Mouse (Mus musculus) CD4-positive naive resting alpha-beta T cell, adult 57 days (primary cell): ENCODE data around the gene Olfr479. TPM values are rescaled to one million over a fixed set of nuclear protein-coding genes. Genes with fewer than 3 reads are reported as not detected.

Source experiments
- total RNA-seq: library from RNA; stranded (reverse); gene quantifications from one replicate; pipeline ENCODE4 v1.2.4, GENCODE M21; 2023

Gene Olfr479
- not detected for total RNA-seq

DNA sequence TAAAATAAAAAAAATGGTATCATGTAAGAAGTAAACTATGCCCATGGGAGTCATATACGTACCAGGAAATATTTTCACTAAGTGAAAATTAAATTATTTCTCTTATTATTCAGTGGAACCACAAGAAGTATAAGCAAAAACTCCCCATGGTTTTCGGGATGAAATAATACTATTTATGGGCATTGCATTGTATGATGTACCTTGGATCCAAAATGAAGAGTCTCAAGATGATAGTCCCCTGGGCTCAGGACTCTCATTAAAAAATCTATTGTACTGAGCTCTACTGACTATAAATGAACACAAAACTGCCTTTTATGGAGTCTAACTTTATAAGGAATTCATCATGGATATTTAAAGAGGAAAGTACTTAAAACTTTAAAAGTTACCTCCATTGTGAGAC, at the start of gene Olfr479:
Olfr479 (plus strand) TSS at position 301 of the 400 bp plus-strand sequence.

GRCm38 (mm10) chr7:108033889-108034288, 16.6 kb upstream of the Olfr479 start, which contains the start of gene Olfr478:
Gene Olfr478 (minus strand): TSS chr7:108033989.

GRCm38 (mm10) chr7:108067246-108067645, 16.8 kb downstream of the Olfr479 start, which contains the start of gene Olfr480:
Gene Olfr480 (minus strand): TSS chr7:108067346.

DNA sequence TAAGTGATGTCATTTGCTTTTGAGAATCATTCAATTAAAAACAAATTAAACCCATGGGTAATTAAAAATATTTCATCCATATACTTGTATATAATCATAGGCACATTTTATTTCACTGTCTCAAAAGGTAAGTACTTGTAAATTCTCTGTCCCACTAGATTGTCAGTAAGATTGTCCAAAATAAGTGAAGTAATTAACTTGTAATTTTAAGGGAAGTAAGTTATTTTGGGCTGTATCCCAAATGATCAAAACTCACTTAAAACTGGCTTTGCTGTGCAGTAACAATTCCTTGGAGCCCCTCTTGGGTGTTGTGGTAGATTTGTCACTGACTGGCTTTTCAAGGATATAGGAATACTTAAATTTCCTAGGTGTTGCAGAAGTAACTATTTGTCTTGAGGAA, 29.1 kb downstream of the Olfr479 start, which contains the start of gene Olfr481:
Olfr481 (plus strand) TSS at position 301 of the 400 bp plus-strand sequence.

DNA sequence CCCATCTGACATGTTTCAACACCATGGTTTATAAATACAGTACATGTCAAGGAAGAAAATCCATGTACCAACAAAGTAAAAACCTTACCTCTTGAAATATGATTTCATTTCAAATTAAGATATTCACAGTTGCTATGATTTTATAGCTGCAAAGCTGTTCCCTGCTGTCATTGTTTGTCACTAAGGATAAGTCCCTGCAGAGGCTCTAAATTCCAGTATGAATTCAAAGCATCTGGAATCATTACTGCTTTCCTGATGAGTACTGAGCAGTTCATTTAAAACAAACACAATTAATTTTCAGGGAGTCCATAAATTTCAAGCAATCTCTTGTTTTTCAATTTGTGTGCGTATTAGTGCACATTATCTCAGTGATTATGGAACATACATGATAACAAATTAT, 47.0 kb downstream of the Olfr479 start, which contains the start of gene Olfr482:
Olfr482 (minus strand) TSS at position 101 of the 400 bp plus-strand sequence.

DNA sequence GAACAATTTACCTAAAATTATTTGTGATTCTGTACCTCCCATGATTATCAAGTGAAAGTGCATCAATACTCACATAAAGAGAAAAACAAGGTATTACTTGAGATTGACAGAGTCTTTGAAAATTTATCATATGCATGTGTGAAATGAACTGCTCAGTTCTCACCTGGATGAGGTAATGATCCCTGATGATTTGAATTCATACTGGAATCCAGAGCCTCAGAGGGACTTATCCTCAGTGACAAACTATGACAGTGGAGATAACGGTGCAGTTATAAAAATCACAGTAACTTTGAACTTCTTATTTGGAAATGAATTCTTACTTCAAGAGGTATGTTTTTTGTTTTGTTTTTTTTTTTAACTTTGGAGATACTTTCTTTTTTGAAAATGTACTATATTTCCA, 50.1 kb downstream of the Olfr479 start, which contains the start of gene Olfr483:
Olfr483 (plus strand) TSS at position 301 of the 400 bp plus-strand sequence.

Other genes starting within 250 kb of the Olfr479 start
- not detected for gene Ovch2, start 249.5 kb upstream of the Olfr479 start, total RNA-seq
- gene Olfr467, start 238.4 kb upstream of the Olfr479 start, total RNA-seq = not detected
- not detected for gene Olfr469, start 225.2 kb upstream of the Olfr479 start, total RNA-seq
- not detected for gene Olfr470, start 203.2 kb upstream of the Olfr479 start, total RNA-seq
- 0.12 TPM for gene Olfr472, start 152.8 kb upstream of the Olfr479 start, total RNA-seq
- not detected for gene Olfr473, start 120.2 kb upstream of the Olfr479 start, total RNA-seq
- gene Olfr474, start 96.0 kb upstream of the Olfr479 start, total RNA-seq = not detected
- gene Olfr476, start 85.9 kb upstream of the Olfr479 start, total RNA-seq = not detected
- not detected for gene Olfr477, start 64.0 kb upstream of the Olfr479 start, total RNA-seq
- not detected for gene Olfr478, start 16.7 kb upstream of the Olfr479 start, total RNA-seq
- not detected for gene Olfr480, start 16.7 kb downstream of the Olfr479 start, total RNA-seq
- gene Olfr481, start 29.2 kb downstream of the Olfr479 start, total RNA-seq = not detected
- gene Olfr482, start 46.9 kb downstream of the Olfr479 start, total RNA-seq = 1.5 TPM
- gene Olfr483, start 50.2 kb downstream of the Olfr479 start, total RNA-seq = not detected
- gene Olfr484, start 76.8 kb downstream of the Olfr479 start, total RNA-seq = not detected
- not detected for gene Olfr485, start 109.2 kb downstream of the Olfr479 start, total RNA-seq
- not detected for gene Olfr486, start 122.0 kb downstream of the Olfr479 start, total RNA-seq
- gene Olfr487, start 163.9 kb downstream of the Olfr479 start, total RNA-seq = not detected
- gene Olfr488, start 207.7 kb downstream of the Olfr479 start, total RNA-seq = not detected
- not detected for gene Olfr490, start 238.2 kb downstream of the Olfr479 start, total RNA-seq